Mouse (Mus musculus): ENCODE data around the gene Pard3. TPM values are rescaled to one million over a fixed set of nuclear protein-coding genes. Genes with fewer than 3 reads are reported as not detected.

Pard3 gene
- polyA plus RNA-seq, 1 experiment from 2014 or later = 38.3 TPM

DNA sequence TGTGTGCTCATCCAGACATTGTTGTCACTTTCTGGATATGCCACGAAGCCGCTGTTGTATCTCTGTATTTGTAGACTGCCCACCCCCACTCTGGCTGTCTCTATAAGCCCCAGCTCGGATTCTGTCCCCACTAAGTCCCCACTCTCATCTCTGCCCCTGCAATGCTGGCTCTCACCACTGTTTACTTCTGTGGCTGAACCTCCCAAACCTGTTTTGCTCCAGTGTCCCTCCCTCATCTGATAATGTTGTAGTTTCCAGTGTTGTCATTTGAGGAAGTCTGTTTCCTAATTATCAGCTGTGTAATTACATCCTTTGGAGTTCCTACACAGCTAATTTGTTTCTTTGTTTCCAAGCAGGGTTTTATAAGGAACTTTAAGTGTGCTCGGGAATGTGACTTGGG lies 81.4 kb downstream of the Pard3 start:
- no peaks in the 10 kb centered on the region for H3K36me3 ChIP-seq
- no peak overlapping the region for H3K27ac ChIP-seq
- H3K4me1 ChIP-seq = peaks cover 13% of the 10 kb centered on the region; the same call in 1 of the 2 replicates
- no peak overlapping the region for H3K9ac ChIP-seq
- H3K4me3 ChIP-seq = no peak overlapping the region
- H3K9me3 ChIP-seq (replicated peaks) = no peaks in the 10 kb centered on the region
- no peaks in the 10 kb centered on the region for H3K27me3 ChIP-seq
- H3K4me2 ChIP-seq (replicated peaks) = no peak overlapping the region
- ATAC-seq (ENCODE audit: low FRiP score) = no peak
- 66% methylated on average over 4 of the region's 4 CpGs for WGBS

- Histone ChIP-seq H3K9ac (no peak overlapping the region), H3K4me2 (replicated peaks) (no peak overlapping the region), H3K9me3 (replicated peaks) (no peaks in the 10 kb centered on the region), H3K27ac (no peak overlapping the region), H3K36me3 (no peaks in the 10 kb centered on the region), H3K27me3 (no peaks in the 10 kb centered on the region), H3K4me3 (no peak overlapping the region), H3K4me1 (peaks cover 13% of the 10 kb centered on the region; the same call in 1 of the 2 replicates)
- ATAC-seq (ENCODE audit: low FRiP score) = no peak
- WGBS = 80% methylated on average over 4 of the region's 4 CpGs
Measured at GRCm38 (mm10) chr8:127146055-127146454, 82.4 kb downstream of the Pard3 start.

DNA sequence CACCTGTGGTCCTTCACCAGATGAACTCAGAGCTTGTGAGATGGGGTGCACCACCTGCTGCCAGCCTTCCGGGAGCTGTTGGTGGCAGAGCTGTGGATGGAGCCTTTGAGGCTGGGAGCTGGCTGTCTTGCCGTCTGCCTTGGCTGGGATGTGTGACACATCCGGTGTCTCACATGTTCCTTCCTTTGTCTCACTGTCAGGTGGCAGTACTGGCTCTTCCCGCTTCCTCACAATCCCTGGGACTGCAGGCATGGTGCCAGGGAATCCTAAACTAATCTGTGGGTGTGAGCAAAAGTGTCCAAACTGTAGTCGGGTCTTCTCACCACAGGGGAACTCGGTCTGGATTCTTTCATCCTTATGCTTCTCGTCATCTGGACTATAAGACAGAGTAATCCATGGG lies 85.1 kb downstream of the Pard3 start:
- no peaks in the 10 kb centered on the region for H3K36me3 ChIP-seq
- ATAC-seq (ENCODE audit: low FRiP score) = no peak
- no peak overlapping the region for H3K4me3 ChIP-seq
- H3K27me3 ChIP-seq = no peaks in the 10 kb centered on the region
- no peak overlapping the region for H3K9ac ChIP-seq
- H3K9me3 ChIP-seq (replicated peaks) = no peaks in the 10 kb centered on the region
- no peak overlapping the region for H3K4me2 ChIP-seq (replicated peaks)
- peaks cover 13% of the 10 kb centered on the region; the same call in 1 of the 2 replicates for H3K4me1 ChIP-seq
- WGBS = 79% methylated on average over 7 of the region's 7 CpGs
- H3K27ac ChIP-seq = no peak overlapping the region

DNA sequence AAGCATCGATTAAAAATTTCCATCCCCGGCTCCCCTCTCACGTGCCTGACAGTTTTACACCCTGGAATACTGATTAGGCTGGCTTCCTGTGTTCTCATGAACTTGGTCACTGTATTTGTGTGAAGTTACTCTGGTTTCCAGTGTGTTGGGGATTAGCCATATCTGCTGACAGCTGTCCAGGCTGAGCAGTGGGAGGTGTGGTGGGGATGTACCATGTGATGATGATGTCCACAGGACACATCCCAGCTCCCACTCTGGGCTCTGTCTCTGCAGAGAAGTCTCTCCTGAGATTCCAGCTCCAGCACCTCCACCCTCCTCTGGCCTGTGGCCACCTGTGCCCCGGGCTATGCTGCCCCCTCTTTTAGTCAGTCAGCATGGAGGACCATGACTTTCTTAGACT lies 87.0 kb downstream of the Pard3 start:
- Histone ChIP-seq H3K9ac (no peak overlapping the region), H3K4me1 (peaks cover 13% of the 10 kb centered on the region; the same call in 1 of the 2 replicates), H3K9me3 (replicated peaks) (no peaks in the 10 kb centered on the region), H3K36me3 (no peaks in the 10 kb centered on the region), H3K4me3 (no peak overlapping the region), H3K27me3 (no peaks in the 10 kb centered on the region), H3K27ac (no peak overlapping the region), H3K4me2 (replicated peaks) (no peak overlapping the region)
- no peak for ATAC-seq (ENCODE audit: low FRiP score)
- WGBS = 92% methylated on average over 4 of the region's 4 CpGs

DNA sequence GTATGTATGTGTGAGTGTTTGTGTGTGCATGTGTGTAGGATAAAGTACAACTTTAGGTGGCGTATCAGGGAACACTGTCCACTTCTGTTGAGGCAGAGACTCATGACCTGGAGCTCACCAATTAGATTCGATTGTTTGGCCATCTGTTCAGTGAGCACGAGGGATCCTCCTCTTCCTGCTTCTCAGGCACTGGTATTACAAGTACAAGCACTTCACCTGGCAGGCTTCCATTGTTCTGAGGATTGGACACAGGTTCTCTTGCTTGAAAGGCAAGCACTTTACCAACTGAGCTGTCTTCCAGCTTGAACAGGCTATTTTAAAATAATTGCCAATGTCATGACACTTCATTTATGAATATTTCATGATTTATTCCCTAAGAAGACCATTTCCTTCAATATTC lies 88.0 kb downstream of the Pard3 start:
- H3K4me1 ChIP-seq = peaks cover 10% of the 10 kb centered on the region; the same call in 1 of the 2 replicates
- H3K27me3 ChIP-seq = no peaks in the 10 kb centered on the region
- no peaks in the 10 kb centered on the region for H3K36me3 ChIP-seq
- H3K4me3 ChIP-seq = no peak overlapping the region
- no peak overlapping the region for H3K4me2 ChIP-seq (replicated peaks)
- no peak overlapping the region for H3K9ac ChIP-seq
- ATAC-seq (ENCODE audit: low FRiP score) = no peak
- no peak overlapping the region for H3K27ac ChIP-seq
- no peaks in the 10 kb centered on the region for H3K9me3 ChIP-seq (replicated peaks)
- 68% methylated on average over 3 of the region's 3 CpGs for WGBS

DNA sequence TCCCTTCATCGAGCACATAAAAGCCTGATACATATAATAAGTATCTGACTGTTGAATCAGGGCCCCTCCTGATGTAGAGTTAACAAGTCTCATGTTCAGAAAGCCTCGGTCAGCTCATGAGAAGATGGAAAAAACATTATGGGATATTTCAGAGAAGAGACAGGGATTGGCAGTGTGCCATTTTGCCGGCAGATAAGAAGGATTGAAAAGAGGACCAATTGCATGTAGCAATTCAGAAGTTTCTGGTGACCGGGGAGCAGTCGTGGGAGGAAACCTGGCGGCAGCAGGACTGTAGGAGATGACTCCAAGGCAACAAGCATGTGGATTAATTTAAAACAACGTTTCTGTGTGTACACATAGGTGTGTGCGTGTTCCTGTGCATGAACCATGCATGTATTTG lies 93.4 kb downstream of the Pard3 start:
- no peak overlapping the region for H3K27ac ChIP-seq
- H3K4me1 ChIP-seq = peaks cover 4% of the 10 kb centered on the region; the same call in 1 of the 2 replicates
- H3K9me3 ChIP-seq (replicated peaks) = no peaks in the 10 kb centered on the region
- H3K9ac ChIP-seq = no peak overlapping the region
- WGBS = 81% methylated on average over 8 of the region's 8 CpGs
- no peak overlapping the region for H3K4me2 ChIP-seq (replicated peaks)
- H3K27me3 ChIP-seq = no peaks in the 10 kb centered on the region
- H3K4me3 ChIP-seq = no peak overlapping the region
- ATAC-seq (ENCODE audit: low FRiP score) = no peak
- H3K36me3 ChIP-seq = no peaks in the 10 kb centered on the region

DNA sequence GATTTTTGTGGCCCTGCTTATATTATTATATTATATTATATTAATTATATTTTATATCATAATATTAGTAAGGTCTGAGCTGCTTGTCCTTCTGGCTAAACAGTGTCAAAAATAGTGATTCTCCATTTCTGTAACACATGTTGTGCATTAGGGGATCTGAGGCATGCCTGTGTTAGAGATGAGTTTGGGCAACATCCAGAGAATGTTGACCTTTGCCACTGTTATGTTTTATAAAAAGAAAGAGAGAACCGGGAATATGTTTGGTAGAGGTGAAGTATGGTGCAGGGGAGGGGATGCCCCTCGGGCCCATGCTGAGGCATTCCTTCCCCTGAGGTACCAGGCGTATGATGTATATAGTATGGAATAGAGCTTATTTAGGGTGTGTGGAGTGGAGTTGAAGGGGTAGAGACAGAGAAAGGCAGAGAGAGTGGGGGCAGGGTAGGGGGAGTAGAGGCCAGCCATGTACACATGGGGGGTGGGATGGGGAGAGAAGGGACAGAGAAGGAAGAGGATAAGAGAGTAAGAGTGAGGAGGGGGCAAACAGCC lies 95.8 kb downstream of the Pard3 start:
- no peak overlapping the region for H3K4me3 ChIP-seq
- no peaks in the 10 kb centered on the region for H3K27me3 ChIP-seq
- no peaks in the 10 kb centered on the region for H3K9me3 ChIP-seq (replicated peaks)
- H3K27ac ChIP-seq = no peak overlapping the region
- H3K4me2 ChIP-seq (replicated peaks) = no peak overlapping the region
- no peaks in the 10 kb centered on the region for H3K36me3 ChIP-seq
- peaks cover 4% of the 10 kb centered on the region; the same call in 1 of the 2 replicates for H3K4me1 ChIP-seq
- no peak overlapping the region for H3K9ac ChIP-seq
- 47% methylated on average over 3 of the region's 3 CpGs for WGBS
- ATAC-seq (ENCODE audit: low FRiP score) = no peak

GRCm38 (mm10) chr8:127161854-127162253 lies 98.2 kb downstream of the Pard3 start:
- no peak overlapping the region for H3K4me2 ChIP-seq (replicated peaks)
- H3K27ac ChIP-seq = no peak overlapping the region
- no peak overlapping the region for H3K9ac ChIP-seq
- ATAC-seq (ENCODE audit: low FRiP score) = no peak
- no peaks in the 10 kb centered on the region for H3K27me3 ChIP-seq
- H3K4me1 ChIP-seq = peaks cover 4% of the 10 kb centered on the region; the same call in 1 of the 2 replicates
- H3K36me3 ChIP-seq = no peaks in the 10 kb centered on the region
- WGBS = 93% methylated on average over 7 of the region's 7 CpGs
- no peaks in the 10 kb centered on the region for H3K9me3 ChIP-seq (replicated peaks)
- H3K4me3 ChIP-seq = no peak overlapping the region

DNA sequence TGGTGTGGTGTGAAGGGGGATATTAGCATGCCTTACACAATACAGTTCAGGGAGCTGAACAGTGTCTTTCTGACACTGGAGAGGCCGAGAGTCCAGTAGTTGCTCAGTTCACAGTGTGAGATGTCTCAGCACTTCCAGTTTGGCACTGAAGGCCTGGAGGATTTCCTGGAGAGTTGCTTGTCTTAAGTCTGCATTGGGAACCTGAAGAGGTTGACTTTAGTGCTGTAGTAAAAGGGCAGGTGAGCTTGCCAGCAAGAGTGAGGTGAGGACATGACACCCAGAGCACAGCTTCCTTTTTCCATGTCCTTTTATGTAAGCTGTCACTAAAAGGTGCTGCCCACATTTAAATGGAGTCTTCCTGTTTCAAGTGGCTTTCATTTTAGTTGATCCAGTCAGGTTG lies 99.1 kb downstream of the Pard3 start:
- no peaks in the 10 kb centered on the region for H3K9me3 ChIP-seq (replicated peaks)
- no peak for ATAC-seq (ENCODE audit: low FRiP score)
- no peaks in the 10 kb centered on the region for H3K36me3 ChIP-seq
- H3K4me2 ChIP-seq (replicated peaks) = no peak overlapping the region
- no peak overlapping the region for H3K4me3 ChIP-seq
- H3K4me1 ChIP-seq = peaks cover 4% of the 10 kb centered on the region; the same call in 1 of the 2 replicates
- no peak overlapping the region for H3K27ac ChIP-seq
- WGBS = 89% methylated on average over 1 of the region's 1 CpGs
- no peaks in the 10 kb centered on the region for H3K27me3 ChIP-seq
- no peak overlapping the region for H3K9ac ChIP-seq

- Histone ChIP-seq H3K4me1 (peaks cover 2% of the 10 kb centered on the region; the same call in 1 of the 2 replicates), H3K36me3 (no peaks in the 10 kb centered on the region), H3K27me3 (no peaks in the 10 kb centered on the region), H3K9ac (no peak overlapping the region), H3K4me3 (no peak overlapping the region), H3K9me3 (replicated peaks) (no peaks in the 10 kb centered on the region), H3K27ac (no peak overlapping the region), H3K4me2 (replicated peaks) (no peak overlapping the region)
- ATAC-seq (ENCODE audit: low FRiP score) = no peak
- WGBS = 93% methylated on average over 12 of the region's 12 CpGs
Measured at GRCm38 (mm10) chr8:127164326-127165280, 100.9 kb downstream of the Pard3 start.

DNA sequence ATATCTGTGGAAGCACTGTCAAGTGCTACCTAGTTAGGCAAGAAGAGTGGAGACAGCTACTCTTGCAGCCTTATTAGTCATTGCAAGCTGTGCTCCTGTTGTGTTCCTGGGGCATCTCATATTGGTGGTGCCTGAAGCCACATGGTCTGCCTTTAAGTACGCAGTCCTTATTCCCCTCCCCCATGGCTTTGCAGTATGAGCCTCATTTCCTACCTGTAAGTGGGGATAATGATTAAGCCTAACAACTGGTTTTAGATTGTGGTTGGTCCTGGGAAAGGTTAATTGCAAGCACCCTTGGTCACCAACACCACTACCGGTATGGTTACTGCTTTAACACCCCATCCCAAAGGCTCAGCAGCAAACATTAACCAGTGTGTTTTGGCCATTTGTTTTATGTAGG lies 104.8 kb downstream of the Pard3 start:
- Histone ChIP-seq H3K27ac (no peak overlapping the region), H3K9ac (no peak overlapping the region), H3K9me3 (replicated peaks) (no peaks in the 10 kb centered on the region), H3K4me1 (no peaks in the 10 kb centered on the region), H3K36me3 (no peaks in the 10 kb centered on the region), H3K4me3 (no peak overlapping the region), H3K4me2 (replicated peaks) (no peak overlapping the region), H3K27me3 (no peaks in the 10 kb centered on the region)
- WGBS = 97% methylated on average over 2 of the region's 2 CpGs
- no peak for ATAC-seq (ENCODE audit: low FRiP score)

GRCm38 (mm10) chr8:127169361-127169760 lies 105.7 kb downstream of the Pard3 start:
- Histone ChIP-seq H3K4me1 (no peaks in the 10 kb centered on the region), H3K4me3 (no peak overlapping the region), H3K36me3 (no peaks in the 10 kb centered on the region), H3K27ac (no peak overlapping the region), H3K9ac (no peak overlapping the region), H3K9me3 (replicated peaks) (no peaks in the 10 kb centered on the region), H3K27me3 (no peaks in the 10 kb centered on the region), H3K4me2 (replicated peaks) (no peak overlapping the region)
- WGBS = 95% methylated on average over 5 of the region's 5 CpGs
- ATAC-seq (ENCODE audit: low FRiP score) = no peak

Data from hindbrain, embryonic 12.5 days (tissue).